Mouse (Mus musculus): ENCODE measurements around the gene Cryz. TPM values are rescaled to one million over a fixed set of nuclear protein-coding genes. Genes with fewer than 3 reads are reported as not detected.
"Not testable (repeated sequence)": the region's sequence is repeated elsewhere in the genome, so short reads cannot be mapped to it uniquely, and the experiment has no call there.

Cryz gene
- polyA plus RNA-seq, 1 experiment from 2014 or later = 10.6 TPM

- Histone ChIP-seq H3K4me3 (ENCODE audit: low read depth, low read length) (no peak overlapping the region), H3K36me3 (ENCODE audit: control insufficient read depth, insufficient read depth, low read length) (no peaks in the 10 kb centered on the region), H3K27me3 (ENCODE audit: control insufficient read depth, insufficient read depth, low read depth, low read length) (no peaks in the 10 kb centered on the region), H3K27ac (ENCODE audit: low read length) (no peak overlapping the region), H3K9me3 (replicated peaks; ENCODE audit: control insufficient read depth, low read length, poor library complexity, severe bottlenecking) (no peaks in the 10 kb centered on the region), H3K4me1 (ENCODE audit: control insufficient read depth, insufficient read depth, low read length) (no peaks in the 10 kb centered on the region), H3K9ac (ENCODE audit: low read depth, low read length) (no peak overlapping the region), H3K4me2 (ENCODE audit: low read length) (no peak overlapping the region)
- no peak for ATAC-seq
Measured at GRCm38 (mm10) chr3:154628284-154628683, 31.8 kb downstream of the Cryz start.

GRCm38 (mm10) chr3:154631281-154631680 lies 34.8 kb downstream of the Cryz start:
- not testable (repeated sequence) for H3K4me2 ChIP-seq (ENCODE audit: low read length); H3K9ac ChIP-seq (ENCODE audit: low read depth, low read length); ATAC-seq; H3K4me3 ChIP-seq (ENCODE audit: low read depth, low read length); H3K9me3 ChIP-seq (replicated peaks; ENCODE audit: control insufficient read depth, low read length, poor library complexity, severe bottlenecking); H3K36me3 ChIP-seq (ENCODE audit: control insufficient read depth, insufficient read depth, low read length); H3K4me1 ChIP-seq (ENCODE audit: control insufficient read depth, insufficient read depth, low read length); H3K27me3 ChIP-seq (ENCODE audit: control insufficient read depth, insufficient read depth, low read depth, low read length); H3K27ac ChIP-seq (ENCODE audit: low read length)
- WGBS = 84% methylated on average over 2 of the region's 2 CpGs

GRCm38 (mm10) chr3:154633091-154633490 lies 36.6 kb downstream of the Cryz start:
- no peaks in the 10 kb centered on the region for H3K27me3 ChIP-seq (ENCODE audit: control insufficient read depth, insufficient read depth, low read depth, low read length)
- H3K36me3 ChIP-seq (ENCODE audit: control insufficient read depth, insufficient read depth, low read length) = no peaks in the 10 kb centered on the region
- H3K9ac ChIP-seq (ENCODE audit: low read depth, low read length) = no peak overlapping the region
- H3K9me3 ChIP-seq (replicated peaks; ENCODE audit: control insufficient read depth, low read length, poor library complexity, severe bottlenecking) = no peaks in the 10 kb centered on the region
- ATAC-seq = no peak
- H3K4me1 ChIP-seq (ENCODE audit: control insufficient read depth, insufficient read depth, low read length) = no peaks in the 10 kb centered on the region
- no peak overlapping the region for H3K27ac ChIP-seq (ENCODE audit: low read length)
- H3K4me2 ChIP-seq (ENCODE audit: low read length) = no peak overlapping the region
- H3K4me3 ChIP-seq (ENCODE audit: low read depth, low read length) = no peak overlapping the region
- 82% methylated on average over 5 of the region's 5 CpGs for WGBS

DNA sequence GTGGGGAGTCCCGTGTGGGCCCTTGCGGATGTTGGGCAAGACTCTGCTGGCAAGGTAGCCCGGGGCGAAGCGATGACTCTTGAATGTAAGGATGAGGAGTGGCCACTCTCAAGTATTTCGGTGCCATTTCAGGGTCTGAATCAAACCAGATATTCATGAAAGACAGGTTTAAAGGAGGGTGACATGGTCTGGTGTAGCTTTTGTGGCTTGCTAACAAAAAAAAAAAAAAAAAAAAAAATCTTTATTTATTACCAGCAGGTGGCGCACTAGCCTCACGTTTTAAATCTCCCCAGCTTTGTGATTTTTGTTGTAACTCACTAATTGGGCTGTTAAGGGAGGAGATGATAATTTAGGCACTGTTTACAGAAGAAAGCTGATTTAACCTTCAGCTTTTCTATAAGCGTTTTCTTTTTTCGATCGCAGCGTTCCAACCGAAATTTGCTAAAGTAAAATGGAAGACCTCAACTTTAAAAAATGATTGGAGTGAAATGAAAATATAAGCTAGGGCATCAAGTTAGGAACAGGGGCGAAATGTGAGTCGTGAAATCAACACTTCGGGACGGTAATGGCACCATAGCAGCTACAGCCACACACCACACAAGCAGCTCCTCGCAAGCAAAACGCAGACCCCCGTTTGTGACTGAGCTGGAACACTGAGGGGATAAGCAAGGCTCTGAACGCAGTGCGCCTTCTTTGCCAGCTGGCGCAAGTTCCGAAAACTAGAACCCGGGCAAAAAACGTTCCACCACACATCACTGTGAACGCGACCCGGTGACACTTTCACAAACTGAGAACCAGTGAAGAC lies 50.3 kb downstream of the Cryz start:
- H3K27ac ChIP-seq (ENCODE audit: low read length) = no peak overlapping the region
- H3K27me3 ChIP-seq (ENCODE audit: control insufficient read depth, insufficient read depth, low read depth, low read length) = no peaks in the 10 kb centered on the region
- H3K9ac ChIP-seq (ENCODE audit: low read depth, low read length) = no peak overlapping the region
- no peak overlapping the region; the same call in 1 of the 2 replicates for H3K4me3 ChIP-seq (ENCODE audit: low read depth, low read length)
- H3K4me1 ChIP-seq (ENCODE audit: control insufficient read depth, insufficient read depth, low read length) = peaks cover 8% of the 10 kb centered on the region; the same call in 1 of the 2 replicates
- peak; percentile 70; the same call in 1 of the 2 replicates for ATAC-seq
- H3K9me3 ChIP-seq (replicated peaks; ENCODE audit: control insufficient read depth, low read length, poor library complexity, severe bottlenecking) = no peaks in the 10 kb centered on the region
- H3K36me3 ChIP-seq (ENCODE audit: control insufficient read depth, insufficient read depth, low read length) = no peaks in the 10 kb centered on the region
- peak overlapping the region; percentile 41 for H3K4me2 ChIP-seq (ENCODE audit: low read length)
- WGBS = 65% methylated on average over 29 of the region's 29 CpGs

DNA sequence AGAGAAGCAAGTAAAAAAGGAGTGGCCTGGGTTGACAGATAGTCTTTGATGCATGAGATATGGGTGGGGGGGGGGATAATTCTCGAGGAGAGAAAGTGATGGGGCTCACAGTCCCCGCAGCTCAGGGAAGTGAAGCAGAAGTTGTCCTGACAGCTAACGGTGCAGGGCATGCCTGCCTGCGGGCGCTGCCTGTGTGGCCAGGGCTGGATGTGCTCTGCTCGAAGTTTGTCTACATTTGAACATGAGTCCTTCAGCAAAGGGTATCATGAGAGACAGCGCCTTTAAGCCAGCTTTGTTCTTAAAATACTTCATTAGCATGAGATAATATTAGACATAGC lies 50.9 kb downstream of the Cryz start:
- Histone ChIP-seq H3K4me1 (ENCODE audit: control insufficient read depth, insufficient read depth, low read length) (peaks cover 8% of the 10 kb centered on the region; the same call in 1 of the 2 replicates), H3K4me3 (ENCODE audit: low read depth, low read length) (no peak overlapping the region), H3K9me3 (replicated peaks; ENCODE audit: control insufficient read depth, low read length, poor library complexity, severe bottlenecking) (no peaks in the 10 kb centered on the region), H3K36me3 (ENCODE audit: control insufficient read depth, insufficient read depth, low read length) (no peaks in the 10 kb centered on the region), H3K4me2 (ENCODE audit: low read length) (peak overlapping the region; percentile 41; the same call in 1 of the 2 replicates), H3K27me3 (ENCODE audit: control insufficient read depth, insufficient read depth, low read depth, low read length) (no peaks in the 10 kb centered on the region), H3K9ac (ENCODE audit: low read depth, low read length) (no peak overlapping the region), H3K27ac (ENCODE audit: low read length) (no peak overlapping the region)
- ATAC-seq = no peak
- 70% methylated on average over 7 of the region's 7 CpGs for WGBS

DNA sequence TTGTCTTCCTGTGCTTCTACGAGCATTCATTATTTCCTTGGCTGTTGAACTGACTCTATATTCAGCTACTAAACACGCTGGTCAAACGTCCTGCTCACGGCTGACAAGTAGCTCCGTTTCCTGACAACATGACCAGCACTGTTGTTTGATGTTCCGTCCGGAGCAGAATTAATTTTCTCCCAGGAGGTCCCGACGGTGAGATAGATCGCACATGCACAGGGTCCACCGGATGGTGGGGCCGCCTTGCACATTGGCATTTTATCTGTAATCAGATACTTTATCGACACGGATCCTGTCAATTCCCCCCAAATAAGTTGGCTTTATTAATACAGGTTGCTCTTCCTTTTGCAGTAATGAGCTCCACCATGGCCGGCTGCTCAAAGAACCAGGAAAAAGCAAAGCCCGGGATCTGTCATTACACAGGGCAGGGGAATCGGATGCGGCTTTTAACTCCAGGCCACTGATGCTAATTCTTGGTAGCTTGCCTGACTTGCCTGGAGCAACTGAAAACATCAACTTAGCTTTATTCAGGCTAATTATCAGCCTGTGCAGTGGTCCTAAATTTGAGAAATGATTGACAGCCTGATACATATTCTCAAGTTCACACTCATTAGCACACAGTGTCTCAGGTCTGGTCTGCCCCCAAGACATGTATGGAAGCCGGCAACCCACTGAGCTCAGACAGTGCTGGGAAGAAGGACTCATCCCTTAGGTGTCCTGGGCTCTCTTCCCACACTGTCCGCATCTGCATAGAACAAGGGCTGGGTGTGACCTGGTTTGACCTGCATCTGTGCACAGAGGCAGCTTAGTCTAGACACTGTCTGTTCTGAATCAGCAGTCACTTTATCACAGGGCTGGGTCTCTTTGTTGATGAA lies 53.1 kb downstream of the Cryz start:
- no peaks in the 10 kb centered on the region for H3K36me3 ChIP-seq (ENCODE audit: control insufficient read depth, insufficient read depth, low read length)
- H3K4me1 ChIP-seq (ENCODE audit: control insufficient read depth, insufficient read depth, low read length) = peaks cover 23% of the 10 kb centered on the region
- H3K27me3 ChIP-seq (ENCODE audit: control insufficient read depth, insufficient read depth, low read depth, low read length) = no peaks in the 10 kb centered on the region
- no peaks in the 10 kb centered on the region for H3K9me3 ChIP-seq (replicated peaks; ENCODE audit: control insufficient read depth, low read length, poor library complexity, severe bottlenecking)
- WGBS = 32% methylated on average over 20 of the region's 20 CpGs
- no peak overlapping the region for H3K4me3 ChIP-seq (ENCODE audit: low read depth, low read length)
- peak; percentile 61 for ATAC-seq
- no peak overlapping the region for H3K27ac ChIP-seq (ENCODE audit: low read length)
- peak overlapping the region; percentile 13; the same call in 1 of the 2 replicates for H3K4me2 ChIP-seq (ENCODE audit: low read length)
- H3K9ac ChIP-seq (ENCODE audit: low read depth, low read length) = no peak overlapping the region

DNA sequence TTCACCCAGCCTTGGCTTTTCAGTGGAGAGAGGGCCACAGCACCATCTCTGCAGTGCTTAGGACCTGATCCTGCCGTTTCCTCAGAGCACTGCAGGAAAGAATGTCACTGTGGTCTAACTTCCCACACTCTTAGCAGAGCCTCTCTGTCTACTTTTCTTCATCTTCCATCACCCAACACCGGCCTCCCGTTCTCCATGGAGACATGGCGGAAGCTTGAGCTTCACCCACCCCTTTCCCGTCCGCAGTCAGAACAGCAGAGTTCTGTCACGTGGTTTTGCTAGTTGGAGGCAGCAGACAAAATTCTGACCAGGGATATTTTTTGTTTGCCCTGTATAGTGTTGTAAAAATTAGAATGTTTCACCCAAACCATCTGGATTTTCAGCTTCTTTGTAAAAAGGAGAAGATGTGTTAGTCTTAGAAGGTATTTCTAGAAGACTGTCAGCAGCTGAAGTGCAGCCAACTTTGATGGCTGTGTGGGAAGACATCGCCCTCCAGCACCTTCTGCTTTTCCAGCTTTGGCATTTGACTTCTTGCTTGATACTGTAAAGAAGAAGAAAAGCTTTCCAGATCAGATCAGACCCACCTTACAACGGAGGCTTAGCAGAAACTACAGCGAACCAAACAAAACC lies 54.8 kb downstream of the Cryz start:
- no peaks in the 10 kb centered on the region for H3K36me3 ChIP-seq (ENCODE audit: control insufficient read depth, insufficient read depth, low read length)
- H3K27ac ChIP-seq (ENCODE audit: low read length) = no peak overlapping the region
- 89% methylated on average over 10 of the region's 10 CpGs for WGBS
- no peaks in the 10 kb centered on the region for H3K9me3 ChIP-seq (replicated peaks; ENCODE audit: control insufficient read depth, low read length, poor library complexity, severe bottlenecking)
- H3K27me3 ChIP-seq (ENCODE audit: control insufficient read depth, insufficient read depth, low read depth, low read length) = no peaks in the 10 kb centered on the region
- no peak for ATAC-seq
- H3K4me2 ChIP-seq (ENCODE audit: low read length) = no peak overlapping the region
- H3K4me3 ChIP-seq (ENCODE audit: low read depth, low read length) = no peak overlapping the region
- H3K4me1 ChIP-seq (ENCODE audit: control insufficient read depth, insufficient read depth, low read length) = peaks cover 24% of the 10 kb centered on the region
- H3K9ac ChIP-seq (ENCODE audit: low read depth, low read length) = no peak overlapping the region

DNA sequence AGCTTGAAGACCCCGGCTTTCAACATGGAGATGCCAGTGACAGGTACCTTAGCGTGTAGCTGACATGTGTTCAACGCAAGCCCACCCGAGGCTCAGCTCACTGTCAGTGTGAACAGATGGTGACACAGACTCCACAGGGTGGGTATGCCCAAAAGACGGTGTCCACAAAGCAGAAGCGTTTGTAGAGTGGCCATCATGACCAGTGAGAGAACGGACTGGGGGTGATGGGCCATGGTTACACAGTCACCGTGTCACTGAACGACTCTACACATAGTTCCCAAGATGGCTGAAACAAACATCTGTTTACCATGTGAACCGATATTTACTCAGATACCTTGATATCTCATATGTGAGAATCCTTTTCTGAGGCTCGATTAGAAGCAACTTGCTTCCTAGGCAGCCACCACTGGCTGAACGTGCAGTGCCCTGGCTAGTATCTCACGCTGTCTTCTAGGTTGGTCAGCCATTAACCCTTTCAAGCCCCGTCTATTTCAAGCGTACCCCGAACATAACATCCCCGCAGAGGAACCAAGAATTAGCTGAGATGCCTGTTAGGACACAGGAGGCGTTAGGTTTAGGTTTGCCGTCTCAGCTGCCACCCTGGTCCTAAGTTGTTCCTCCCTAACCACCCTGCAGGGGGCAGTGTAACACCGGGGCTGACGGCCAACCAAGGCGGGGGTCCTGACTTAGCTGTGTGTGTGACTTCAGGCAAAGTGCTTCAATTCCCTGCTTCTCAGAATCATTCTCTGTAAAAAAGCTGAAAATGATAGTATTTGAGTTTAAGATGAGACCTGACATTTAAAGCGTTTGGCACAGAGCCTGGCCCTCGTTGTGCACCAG lies 56.3 kb downstream of the Cryz start:
- Histone ChIP-seq H3K4me2 (ENCODE audit: low read length) (peak overlapping the region; percentile 23), H3K4me3 (ENCODE audit: low read depth, low read length) (no peak overlapping the region), H3K36me3 (ENCODE audit: control insufficient read depth, insufficient read depth, low read length) (no peaks in the 10 kb centered on the region), H3K27me3 (ENCODE audit: control insufficient read depth, insufficient read depth, low read depth, low read length) (no peaks in the 10 kb centered on the region), H3K9ac (ENCODE audit: low read depth, low read length) (peak overlapping the region; percentile 43), H3K27ac (ENCODE audit: low read length) (peak overlapping the region; percentile 79), H3K4me1 (ENCODE audit: control insufficient read depth, insufficient read depth, low read length) (peaks cover 21% of the 10 kb centered on the region), H3K9me3 (replicated peaks; ENCODE audit: control insufficient read depth, low read length, poor library complexity, severe bottlenecking) (no peaks in the 10 kb centered on the region)
- WGBS = 45% methylated on average over 24 of the region's 24 CpGs
- peak; percentile 76 for ATAC-seq
